Mouse (Mus musculus) heart, embryonic 11.5 days (tissue): ENCODE results near the gene Sgsh. TPM values are rescaled to one million over a fixed set of nuclear protein-coding genes. Genes with fewer than 3 reads are reported as not detected.
A peak's percentile ranks its signal among the peaks of the same experiment; 100 is the strongest.

Experiments
- ATAC-seq: fragments of 200-750 bp; cut with Nextera tagmentation; replicated peaks from 2 replicates; pipeline ENCODE4 v1.8.0; 2017; ENCODE audit warnings: moderate library complexity; ENCODE audit not compliant: insufficient number of reproducible peaks, low FRiP score, low TSS enrichment
- H3K27ac ChIP-seq: fragments of 300-500 bp; sonication (generic); 2 replicates; pipeline ENCODE4 v1.5.1; 2014; ENCODE audit warnings: mild to moderate bottlenecking, low read depth, low read length
- H3K27me3 ChIP-seq: fragments of 300-500 bp; sonication (generic); 2 replicates; pipeline ENCODE4 v1.6.1; 2014; ENCODE audit warnings: mild to moderate bottlenecking, low read length, mixed read lengths; ENCODE audit not compliant: control insufficient read depth, insufficient read depth
- H3K36me3 ChIP-seq: fragments of 300-500 bp; sonication (generic); 2 replicates; pipeline ENCODE4 v1.6.1; 2014; ENCODE audit warnings: mild to moderate bottlenecking, low read length, moderate library complexity, mixed read lengths; ENCODE audit not compliant: control insufficient read depth, insufficient read depth
- H3K4me1 ChIP-seq: fragments of 300-500 bp; sonication (generic); 2 replicates; pipeline ENCODE4 v1.6.1; 2014; ENCODE audit warnings: low read length; ENCODE audit not compliant: control insufficient read depth, insufficient read depth
- H3K4me2 ChIP-seq: fragments of 300-500 bp; sonication (generic); 2 replicates; pipeline ENCODE4 v1.6.1; 2014; ENCODE audit warnings: mild to moderate bottlenecking, moderate library complexity
- H3K4me3 ChIP-seq: fragments of 300-500 bp; sonication (generic); 2 replicates; pipeline ENCODE4 v1.5.1; 2014; ENCODE audit warnings: low read depth, low read length
- H3K9ac ChIP-seq: fragments of 300-500 bp; sonication (generic); 2 replicates; pipeline ENCODE4 v1.6.1; 2014; ENCODE audit warnings: mild to moderate bottlenecking, low read depth, low read length, moderate library complexity
- H3K9me3 ChIP-seq: fragments of 300-500 bp; sonication (generic); replicated peaks from 2 replicates; pipeline ENCODE4 v1.6.1; 2016; ENCODE audit warnings: low read length; ENCODE audit not compliant: control insufficient read depth
- WGBS: fragments of 180-500 bp; shearing (Covaris S2); extraction: QIAGEN DNeasy Blood & Tissue Kit; methylation state at CpG from one replicate; pipeline ENCODE4 v1.1.7; 2014; ENCODE audit not compliant: insufficient replicate concordance; 5-methylcytosine and 5-hydroxymethylcytosine counted together
- polyA plus RNA-seq: library from polyadenylated mRNA; unstranded; fragments of >200 nt; fragmentation: Nextera tagmentation; extraction: Ambion mirVana; gene quantifications from 2 replicates; pipeline ENCODE4 v1.2.1, GENCODE M21; 2014

Gene Sgsh
- polyA plus RNA-seq, 1 experiment from 2014 or later: 6.1 TPM

GRCm38 (mm10) chr11:119307916-119308315 lies 47.4 kb downstream of the Sgsh start:
- no peak overlapping the region for H3K4me3 ChIP-seq
- peaks cover 10% of the 10 kb centered on the region; the same call in 1 of the 2 replicates for H3K27me3 ChIP-seq
- H3K36me3 ChIP-seq: no peaks in the 10 kb centered on the region
- peak overlapping the region; percentile 54 for H3K27ac ChIP-seq
- H3K4me2 ChIP-seq: no peak overlapping the region
- peak overlapping the region; percentile 39; the same call in 1 of the 2 replicates for H3K9ac ChIP-seq
- H3K4me1 ChIP-seq: peaks cover 18% of the 10 kb centered on the region
- 0 out of 2 replicates have a peak, but pooled peaks have one; percentile 27 for ATAC-seq
- 30% methylated on average over 11 of the region's 11 CpGs for WGBS
- no peaks in the 10 kb centered on the region for H3K9me3 ChIP-seq

GRCm38 (mm10) chr11:119307658-119307867 lies 47.8 kb downstream of the Sgsh start, which contains the start of gene Card14:
Card14 (plus strand) TSS chr11:119307768.
- H3K27ac ChIP-seq: peak within 1 kb of the TSS; percentile 54
- H3K36me3 ChIP-seq: no peaks in the 10 kb centered on the region
- 41% methylated on average over 1 of the region's 1 CpGs for WGBS
- no peak within 1 kb of the TSS for H3K4me2 ChIP-seq
- peak within 1 kb of the TSS; percentile 39; the same call in 1 of the 2 replicates for H3K9ac ChIP-seq
- no peaks in the 10 kb centered on the region for H3K9me3 ChIP-seq
- H3K27me3 ChIP-seq: peaks cover 12% of the 10 kb centered on the region; the same call in 1 of the 2 replicates
- no peak for ATAC-seq
- H3K4me3 ChIP-seq: no peak within 1 kb of the TSS
- H3K4me1 ChIP-seq: peaks cover 18% of the 10 kb centered on the region

GRCm38 (mm10) chr11:119306762-119307657 lies 48.3 kb downstream of the Sgsh start:
- H3K27ac ChIP-seq: peak overlapping the region; percentile 54
- 48% methylated on average over 13 of the region's 13 CpGs for WGBS
- peaks cover 12% of the 10 kb centered on the region; the same call in 1 of the 2 replicates for H3K27me3 ChIP-seq

GRCm38 (mm10) chr11:119304904-119305712 lies 50.2 kb downstream of the Sgsh start:
- 36% methylated on average over 16 of the region's 16 CpGs for WGBS

More at GRCm38 (mm10) chr11:119306762-119307657, 48.3 kb downstream of the Sgsh start:
- Histone ChIP-seq H3K4me3 (no peak overlapping the region), H3K36me3 (no peaks in the 10 kb centered on the region), H3K4me2 (no peak overlapping the region), H3K9me3 (no peaks in the 10 kb centered on the region), H3K9ac (no peak overlapping the region), H3K4me1 (peaks cover 18% of the 10 kb centered on the region)
- no peak for ATAC-seq

GRCm38 (mm10) chr11:119300986-119301385 lies 54.4 kb downstream of the Sgsh start:
- peak overlapping the region; percentile 84; the same call in 1 of the 2 replicates for H3K4me2 ChIP-seq
- ATAC-seq: no peak
- peaks cover 13% of the 10 kb centered on the region for H3K4me1 ChIP-seq
- H3K36me3 ChIP-seq: peaks cover 7% of the 10 kb centered on the region
- H3K9me3 ChIP-seq: no peaks in the 10 kb centered on the region
- no peak overlapping the region for H3K27ac ChIP-seq
- no peak overlapping the region for H3K9ac ChIP-seq
- peaks cover 9% of the 10 kb centered on the region; the same call in 1 of the 2 replicates for H3K27me3 ChIP-seq
- H3K4me3 ChIP-seq: 0 out of 2 replicates have a peak overlapping the region, but pooled peaks have one; percentile 97
- WGBS: 37% methylated on average over 2 of the region's 2 CpGs

More at GRCm38 (mm10) chr11:119304904-119305712, 50.2 kb downstream of the Sgsh start:
- no peak for ATAC-seq
- Histone ChIP-seq H3K27ac (no peak overlapping the region), H3K4me3 (no peak overlapping the region), H3K9ac (no peak overlapping the region), H3K4me2 (no peak overlapping the region), H3K36me3 (no peaks in the 10 kb centered on the region), H3K9me3 (no peaks in the 10 kb centered on the region), H3K4me1 (peaks cover 18% of the 10 kb centered on the region), H3K27me3 (peaks cover 12% of the 10 kb centered on the region; the same call in 1 of the 2 replicates)

- ATAC-seq: no peak; the same call in 1 of the 2 replicates
- 2% methylated on average over 31 of the region's 31 CpGs for WGBS
Observed at GRCm38 (mm10) chr11:119300246-119300935, 54.9 kb downstream of the Sgsh start.

GRCm38 (mm10) chr11:119299391-119300245 lies 55.7 kb downstream of the Sgsh start, which contains the start of gene Eif4a3:
Eif4a3 (minus strand) TSS chr11:119300089.
- 1% methylated on average over 73 of the region's 89 CpGs for WGBS
- Histone ChIP-seq H3K9ac (peak within 1 kb of the TSS; percentile 97), H3K4me2 (peak within 1 kb of the TSS; percentile 84), H3K27me3 (peaks cover 8% of the 10 kb centered on the region; the same call in 1 of the 2 replicates), H3K27ac (peak within 1 kb of the TSS; percentile 80), H3K36me3 (peaks cover 21% of the 10 kb centered on the region), H3K4me3 (peak within 1 kb of the TSS; percentile 97), H3K4me1 (peaks cover 9% of the 10 kb centered on the region), H3K9me3 (no peaks in the 10 kb centered on the region)
- ATAC-seq: peak; percentile 94

More at GRCm38 (mm10) chr11:119300246-119300935, 54.9 kb downstream of the Sgsh start:
- peak overlapping the region; percentile 97 for H3K4me3 ChIP-seq
- peaks cover 9% of the 10 kb centered on the region for H3K4me1 ChIP-seq
- peak overlapping the region; percentile 80 for H3K27ac ChIP-seq
- peak overlapping the region; percentile 97 for H3K9ac ChIP-seq
- peaks cover 13% of the 10 kb centered on the region for H3K36me3 ChIP-seq
- peak overlapping the region; percentile 84 for H3K4me2 ChIP-seq
- H3K27me3 ChIP-seq: peaks cover 9% of the 10 kb centered on the region; the same call in 1 of the 2 replicates
- H3K9me3 ChIP-seq: no peaks in the 10 kb centered on the region
